In the genomic region with DNA sequence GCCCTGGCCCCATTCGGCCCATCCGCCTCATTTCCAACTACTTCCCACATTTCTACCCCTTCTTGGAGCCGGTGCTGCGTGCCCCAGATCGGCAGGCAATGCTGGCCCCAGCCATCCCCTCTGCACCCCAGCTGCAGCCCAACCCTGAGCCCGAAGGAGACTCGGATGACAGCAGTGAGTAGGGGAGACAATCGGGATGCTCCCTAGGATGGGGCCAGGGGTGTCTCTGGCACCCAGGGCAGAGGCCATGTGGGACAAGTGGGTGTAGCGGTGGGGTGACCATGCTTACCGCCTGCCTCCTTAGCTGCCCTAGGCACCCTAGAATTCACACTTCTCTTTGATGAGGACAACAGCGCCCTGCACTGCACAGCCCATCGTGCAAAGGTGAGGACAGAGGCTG, we compare ENCODE assay signal across 38 mouse cellular contexts. TPM values are rescaled to one million over a fixed set of nuclear protein-coding genes. Genes with fewer than 3 reads are reported as not detected.
A peak's percentile ranks its signal among the peaks of the same experiment; 100 is the strongest.
DNase-seq lines count a peak whose midpoint lies in the region; ATAC-seq and TF ChIP-seq lines count a peak whose summit lies in the region.
"Had no signal": no experiment of that assay in that cellular context is flagged by ENCODE, and none has a peak within 500 bp of the region (broad histone marks: within the 10 kb centered on the region; RNA-seq: fewer than 3 reads in every experiment).

No protein-coding gene starts in this region.

- peak overlapping the region; percentile 67 for H3K4me2 ChIP-seq in heart, embryonic 14.5 days (ENCODE audit: low read length)
- peak overlapping the region; percentile 65 for H3K4me2 ChIP-seq in heart, embryonic 16.5 days (ENCODE audit: low read depth, low read length)
- H3K4me2 ChIP-seq: hindbrain, embryonic 15.5 days; liver, embryonic 15.5 days; lung, embryonic 15.5 days; midbrain, embryonic 11.5 days had no signal

- peak overlapping the region; percentile 47 for H3K4me3 ChIP-seq in heart, adult 2 months
- peak overlapping the region; percentile 16 to 38 for H3K4me3 ChIP-seq in heart, embryonic 14.5 days (ENCODE audit: control insufficient read depth in 1 of 2, insufficient read depth in 1 of 2, low read depth in 1 of 2, low read length in 2 of 2)
- peak overlapping the region; percentile 34 for H3K4me3 ChIP-seq in ES-Bruce4 (ENCODE audit: low read depth, low read length)
- H3K4me3 ChIP-seq in heart, embryonic 16.5 days (ENCODE audit: low read length): peak overlapping the region; percentile 40
- H3K4me3 ChIP-seq: erythroblast, embryonic 14.5 days; gastrocnemius, adult 2 months; hindbrain, embryonic 15.5 days; liver, embryonic 15.5 days; lung, embryonic 15.5 days had no signal

- H3K27me3 ChIP-seq in heart, adult 2 months (ENCODE audit: control insufficient read depth, insufficient read depth, low read length): no peaks in the 10 kb centered on the region
- no peaks in the 10 kb centered on the region for H3K27me3 ChIP-seq in heart, embryonic 14.5 days (ENCODE audit: control insufficient read depth, insufficient read depth, low read length)
- H3K27me3 ChIP-seq in ES-Bruce4 (ENCODE audit: control insufficient read depth, insufficient read depth, low read length, poor library complexity, severe bottlenecking): no peaks in the 10 kb centered on the region
- H3K27me3 ChIP-seq in heart, embryonic 16.5 days (ENCODE audit: control insufficient read depth, insufficient read depth, low read length): no peaks in the 10 kb centered on the region
- H3K27me3 ChIP-seq: hindbrain, embryonic 15.5 days; liver, embryonic 15.5 days; lung, embryonic 15.5 days had no signal

- H3K36me3 ChIP-seq in heart, adult 2 months (ENCODE audit: control insufficient read depth, insufficient read depth, low read length): no peaks in the 10 kb centered on the region
- H3K36me3 ChIP-seq in heart, embryonic 14.5 days (ENCODE audit: control insufficient read depth, insufficient read depth, low read length): peaks cover 40% of the 10 kb centered on the region
- 0 out of 2 replicates have a peak, but pooled peaks cover 5% of the 10 kb centered on the region for H3K36me3 ChIP-seq in ES-Bruce4 (ENCODE audit: control insufficient read depth, insufficient read depth, low read length, poor library complexity, severe bottlenecking)
- peaks cover 23% of the 10 kb centered on the region for H3K36me3 ChIP-seq in heart, embryonic 16.5 days (ENCODE audit: control insufficient read depth, insufficient read depth)

- TF ChIP-seq CTCF in heart, adult 2 months (IDR thresholded peaks at IDR 0.05): no peak
- no peak for TF ChIP-seq CTCF in ES-Bruce4 (IDR thresholded peaks at IDR 0.05; ENCODE audit: low read depth, low read length)

- DNase-seq in heart, adult 2 months: no peak
- no peak for DNase-seq in heart, postnatal 10 days
- no peak for DNase-seq in heart, postnatal 25 days (ENCODE audit: low spot score)
- DNase-seq in lung, adult 18-20 months: no peak
- DNase-seq: adrenal gland, postnatal 10 days; cerebellum, adult 8-10 months; embryo, embryonic 11 days; kidney, adult 2 months; kidney, postnatal 4 days; lung, postnatal 36 days; right cerebral cortex, adult 18-20 months; spleen, adult 18-20 months; thymus, adult 2 months; thymus, postnatal 36 days had no signal

- TF ChIP-seq POLR2A in heart, adult 2 months (IDR thresholded peaks at IDR 0.05; ENCODE audit: insufficient read depth, low read depth, low read length): no peak
- TF ChIP-seq POLR2A in ES-Bruce4 (IDR thresholded peaks at IDR 0.05; ENCODE audit: insufficient read depth, low read length): no peak

- no peaks in the 10 kb centered on the region for H3K9me3 ChIP-seq in heart, embryonic 14.5 days (ENCODE audit: control insufficient read depth, low read length)
- H3K9me3 ChIP-seq in ES-Bruce4 (replicated peaks; ENCODE audit: control insufficient read depth, insufficient read depth, low read length, poor library complexity, severe bottlenecking): no peaks in the 10 kb centered on the region
- no peaks in the 10 kb centered on the region for H3K9me3 ChIP-seq in heart, embryonic 16.5 days (replicated peaks; ENCODE audit: control insufficient read depth, low read length)
- H3K9me3 ChIP-seq: G1E; hindbrain, embryonic 15.5 days; liver, embryonic 15.5 days; lung, embryonic 15.5 days had no signal

- peaks cover 8% of the 10 kb centered on the region for H3K4me1 ChIP-seq in heart, adult 2 months (ENCODE audit: control insufficient read depth, insufficient read depth, low read length)
- peaks cover 44 to 49% of the 10 kb centered on the region in 2 experiments for H3K4me1 ChIP-seq in heart, embryonic 14.5 days (ENCODE audit: control insufficient read depth in 2 of 2, insufficient read depth in 2 of 2, low read length in 2 of 2)
- peaks cover 3% of the 10 kb centered on the region for H3K4me1 ChIP-seq in ES-Bruce4 (ENCODE audit: control insufficient read depth, insufficient read depth, low read length)
- peaks cover 51% of the 10 kb centered on the region for H3K4me1 ChIP-seq in heart, embryonic 16.5 days (ENCODE audit: control insufficient read depth, insufficient read depth, low read length)

- 59% methylated on average over 12 of the region's 12 CpGs for WGBS in heart, adult 2 months
- WGBS in heart, embryonic 14.5 days: 72% methylated on average over 12 of the region's 12 CpGs
- WGBS in heart, embryonic 16.5 days: 68% methylated on average over 12 of the region's 12 CpGs

- intact Hi-C loops in heart, adult 2 months (cut with DNase I): no loop called here
- intact Hi-C loops in heart, postnatal 10 days (cut with DNase I): no loop called here
- intact Hi-C loops in heart, postnatal 25 days (cut with DNase I): no loop called here

- no peaks in the 10 kb centered on the region for H3K79me2 ChIP-seq in heart, adult 2 months (replicated peaks; ENCODE audit: control insufficient read depth, insufficient read depth, low read length)

- no peak for ATAC-seq in heart, embryonic 14.5 days (ENCODE audit: insufficient number of reproducible peaks, insufficient read depth, low FRiP score, low read depth)
- ATAC-seq in heart, embryonic 16.5 days (replicated peaks; ENCODE audit: extremely low read depth, insufficient read depth, low FRiP score): no peak
- ATAC-seq: CD4-positive, CD25-positive, alpha-beta regulatory T cell, adult 4 months; forebrain, embryonic 16.5 days; midbrain, embryonic 16.5 days had no signal

- H3K27ac ChIP-seq in heart, adult 2 months: peak overlapping the region; percentile 84
- H3K27ac ChIP-seq in heart, embryonic 14.5 days (replicated peaks in 1 of 2; ENCODE audit: control insufficient read depth in 1 of 2, insufficient read depth in 1 of 2, low read depth in 2 of 2, low read length in 2 of 2): peak overlapping the region; percentile 92 to 99
- no peak overlapping the region for H3K27ac ChIP-seq in ES-Bruce4 (ENCODE audit: insufficient read depth, low read length)
- peak overlapping the region; percentile 99 for H3K27ac ChIP-seq in heart, embryonic 16.5 days (ENCODE audit: low read length)
- H3K27ac ChIP-seq: gastrocnemius, adult 2 months; hindbrain, embryonic 15.5 days; kidney, postnatal 0 days; liver, embryonic 15.5 days; lung, embryonic 15.5 days had no signal

- H3K9ac ChIP-seq in heart, adult 2 months (ENCODE audit: low read depth, low read length): peak overlapping the region; percentile 70
- H3K9ac ChIP-seq in heart, embryonic 14.5 days (ENCODE audit: low read length): peak overlapping the region; percentile 73
- peak overlapping the region; percentile 19; the same call in 1 of the 2 replicates for H3K9ac ChIP-seq in ES-Bruce4 (ENCODE audit: low read depth, poor library complexity, severe bottlenecking)
- peak overlapping the region; percentile 78 for H3K9ac ChIP-seq in heart, embryonic 16.5 days (ENCODE audit: low read length)
- H3K9ac ChIP-seq: hindbrain, embryonic 15.5 days; liver, embryonic 15.5 days; lung, embryonic 15.5 days had no signal

- TF ChIP-seq EP300 in heart, adult 2 months (IDR thresholded peaks at IDR 0.05; ENCODE audit: insufficient read depth, low read depth, low read length): no peak
- no peak for TF ChIP-seq EP300 in ES-Bruce4 (IDR thresholded peaks at IDR 0.05; ENCODE audit: insufficient read depth, low read depth, low read length)

RNA-seq across cellular contexts. Expression of a gene that starts 0.5 kb away (rescaled TPM):
- 100 to 1,000 TPM; 193 to 236 TPM for total RNA-seq in heart, adult 2 months (2021)
- polyA plus RNA-seq in heart, adult 2 months (2012; rRNA removed): 432 and 597 TPM in 2 replicates
- 100 to 1,000 TPM; 102 to 103 TPM for total RNA-seq in heart, postnatal 10 days (2021)
- polyA plus RNA-seq in heart, embryonic 14.5 days (2014; fragmentation: Nextera tagmentation; extraction: Ambion mirVana): 85.2 and 90.7 TPM in 2 replicates
- 100 to 1,000 TPM; 148 to 152 TPM for total RNA-seq in heart, postnatal 25 days (2021)
- 2.9 and 3.6 TPM in 2 replicates for polyA plus RNA-seq in ES-Bruce4 (2011; ENCODE audit: insufficient read depth, insufficient read length, low read depth, missing spikeins)
- polyA plus RNA-seq in heart, embryonic 16.5 days (2015; fragmentation: Nextera tagmentation; extraction: Ambion mirVana): 84.9 and 90.6 TPM in 2 replicates

RNA-seq across cellular contexts. Expression of a gene that starts 3.2 kb away (rescaled TPM):
- 1 to 10 TPM; 1.0 to 1.7 TPM for total RNA-seq in heart, adult 2 months (2021)
- 11.0 TPM in 2 replicates for polyA plus RNA-seq in heart, adult 2 months (2012; rRNA removed)
- 1 to 10 TPM; 1.4 to 1.6 TPM for total RNA-seq in heart, postnatal 10 days (2021)
- polyA plus RNA-seq in heart, embryonic 14.5 days (2014; fragmentation: Nextera tagmentation; extraction: Ambion mirVana): 4.3 and 4.6 TPM in 2 replicates
- total RNA-seq in heart, postnatal 25 days (2021): 1 to 10 TPM; 2.0 to 2.2 TPM
- polyA plus RNA-seq in ES-Bruce4 (2011; ENCODE audit: insufficient read depth, insufficient read length, low read depth, missing spikeins): 2.4 and 3.0 TPM in 2 replicates
- 6.2 TPM in 2 replicates for polyA plus RNA-seq in heart, embryonic 16.5 days (2015; fragmentation: Nextera tagmentation; extraction: Ambion mirVana)

RNA-seq across cellular contexts. Expression of a gene that starts 3.3 kb away (rescaled TPM):
- 100 to 1,000 TPM; 136 to 149 TPM for total RNA-seq in heart, adult 2 months (2021)
- polyA plus RNA-seq in heart, adult 2 months (2012; rRNA removed): 46.4 and 61.9 TPM in 2 replicates
- 10 to 100 TPM; 61.2 to 71.2 TPM for total RNA-seq in heart, postnatal 10 days (2021)
- polyA plus RNA-seq in heart, embryonic 14.5 days (2014; fragmentation: Nextera tagmentation; extraction: Ambion mirVana): 73.2 and 74.1 TPM in 2 replicates
- total RNA-seq in heart, postnatal 25 days (2021): 100 to 1,000 TPM; 109 to 118 TPM
- polyA plus RNA-seq in ES-Bruce4 (2011; ENCODE audit: insufficient read depth, insufficient read length, low read depth, missing spikeins): 17.3 and 20.8 TPM in 2 replicates
- polyA plus RNA-seq in heart, embryonic 16.5 days (2015; fragmentation: Nextera tagmentation; extraction: Ambion mirVana): 67.8 and 75.1 TPM in 2 replicates

RNA-seq across cellular contexts. Expression of a gene that starts 9.0 kb away (rescaled TPM):
- total RNA-seq in heart, adult 2 months (2021): 1,000 to 10,000 TPM; 1,031 to 1,231 TPM
- polyA plus RNA-seq in heart, adult 2 months (2012; rRNA removed): 1,078 and 1,145 TPM in 2 replicates
- total RNA-seq in heart, postnatal 10 days (2021): 100 to 1,000 TPM; 960 to 987 TPM
- 552 and 561 TPM in 2 replicates for polyA plus RNA-seq in heart, embryonic 14.5 days (2014; fragmentation: Nextera tagmentation; extraction: Ambion mirVana)
- total RNA-seq in heart, postnatal 25 days (2021): 1,000 to 10,000 TPM; 1,136 to 1,167 TPM
- 77.9 and 89.6 TPM in 2 replicates for polyA plus RNA-seq in ES-Bruce4 (2011; ENCODE audit: insufficient read depth, insufficient read length, low read depth, missing spikeins)
- polyA plus RNA-seq in heart, embryonic 16.5 days (2015; fragmentation: Nextera tagmentation; extraction: Ambion mirVana): 618 and 661 TPM in 2 replicates

RNA-seq across cellular contexts. Expression of a gene that starts 11.1 kb away (rescaled TPM):
- total RNA-seq in heart, adult 2 months (2021): not detected
- polyA plus RNA-seq in heart, adult 2 months (2012; rRNA removed): 0.14 TPM in 1 of 2 replicates, not detected in the other
- total RNA-seq in heart, postnatal 10 days (2021): not detected
- not detected in 2 replicates for polyA plus RNA-seq in heart, embryonic 14.5 days (2014; fragmentation: Nextera tagmentation; extraction: Ambion mirVana)
- total RNA-seq in heart, postnatal 25 days (2021): not detected
- polyA plus RNA-seq in ES-Bruce4 (2011; ENCODE audit: insufficient read depth, insufficient read length, low read depth, missing spikeins): not detected in 2 replicates
- polyA plus RNA-seq in heart, embryonic 16.5 days (2015; fragmentation: Nextera tagmentation; extraction: Ambion mirVana): not detected in 2 replicates
- total RNA-seq: adrenal gland, postnatal 10 days; G1E; gastrocnemius, adult 2 months; gastrocnemius, postnatal 36 days; hematopoietic stem cell, adult 5-6 weeks; layer of hippocampus, adult 8-10 months; layer of hippocampus, postnatal 25 days; left cerebral cortex, adult 8-10 months; liver, adult 2 months; megakaryocyte, adult 5-6 weeks; neutrophil, adult 5-6 weeks had no signal
- polyA plus RNA-seq: CD4-positive, CD25-positive, alpha-beta regulatory T cell, adult 4 months; erythroblast, embryonic 14.5 days; forebrain, embryonic 11.5 days; forebrain, embryonic 16.5 days; G1E; liver, adult 2 months; lung, embryonic 15.5 days; midbrain, embryonic 11.5 days; midbrain, embryonic 16.5 days; neural tube, embryonic 11.5 days had no signal

Comparison
In these comparisons a context has a peak if more than half of its experiments do, and no peak if none do; other contexts are left out.
1. H3K9ac ChIP-seq: peak in every context shown above with its lines; median percentile 78 in heart, embryonic 16.5 days; 73 in heart, embryonic 14.5 days; 70 in heart, adult 2 months; 19 in ES-Bruce4.
2. RNA of a gene that starts 0.5 kb away (polyA plus RNA-seq): 432 to 597 TPM in heart, adult 2 months, 85.2 to 90.7 TPM in heart, embryonic 14.5 days and 84.9 to 90.6 TPM in heart, embryonic 16.5 days; 2.9 to 3.6 TPM in ES-Bruce4; every median in the first group is over 10 times any median in the second.
3. Peak in every context shown above with its lines, with median percentiles within 50 percentile points of each other: H3K4me3 ChIP-seq.